Mouse (Mus musculus) kidney, postnatal 36 days (tissue): Measurements from ENCODE around the gene Rmdn2.

Experiments
- DNase-seq, 2 experiments: peaks; one replicate each; pipeline ENCODE4 v3.0.0; 2021 to 2022; ENCODE audit warnings: mixed read lengths in 2 of 2

The Rmdn2 gene

GRCm38 (mm10) chr17:79709718-79710117 lies 98.1 kb downstream of the Rmdn2 start:
- DNase-seq = no peak

GRCm38 (mm10) chr17:79710246-79710842 lies 98.7 kb downstream of the Rmdn2 start:
- peak in 1 of 2 experiments; percentile 48 for DNase-seq

GRCm38 (mm10) chr17:79711944-79712343 lies 100.3 kb downstream of the Rmdn2 start:
- no peak for DNase-seq

- DNase-seq = peak in 1 of 2 experiments; percentile 11
These were observed 100.9 kb downstream of the Rmdn2 start for GRCm38 (mm10) chr17:79712536-79712935.

DNA sequence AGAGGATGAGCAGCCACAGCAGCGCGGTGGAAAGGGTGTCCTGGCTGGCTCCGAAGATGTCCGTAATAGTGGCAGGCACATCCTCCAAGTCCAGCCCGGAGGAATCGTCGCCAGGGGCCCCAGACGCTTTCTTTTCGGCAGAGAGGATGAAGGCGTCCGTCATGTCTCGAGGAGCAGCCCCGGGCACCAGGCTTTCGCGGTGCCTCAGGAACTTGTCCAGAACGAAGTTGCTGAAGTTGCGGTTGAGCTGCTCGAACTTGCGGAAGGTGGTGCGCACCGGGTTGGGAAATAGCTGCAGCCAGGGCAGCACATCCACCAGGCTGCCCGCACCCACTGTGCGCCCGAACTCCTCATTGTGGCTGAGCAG lies 101.6 kb downstream of the Rmdn2 start:
- no peak for DNase-seq

DNA sequence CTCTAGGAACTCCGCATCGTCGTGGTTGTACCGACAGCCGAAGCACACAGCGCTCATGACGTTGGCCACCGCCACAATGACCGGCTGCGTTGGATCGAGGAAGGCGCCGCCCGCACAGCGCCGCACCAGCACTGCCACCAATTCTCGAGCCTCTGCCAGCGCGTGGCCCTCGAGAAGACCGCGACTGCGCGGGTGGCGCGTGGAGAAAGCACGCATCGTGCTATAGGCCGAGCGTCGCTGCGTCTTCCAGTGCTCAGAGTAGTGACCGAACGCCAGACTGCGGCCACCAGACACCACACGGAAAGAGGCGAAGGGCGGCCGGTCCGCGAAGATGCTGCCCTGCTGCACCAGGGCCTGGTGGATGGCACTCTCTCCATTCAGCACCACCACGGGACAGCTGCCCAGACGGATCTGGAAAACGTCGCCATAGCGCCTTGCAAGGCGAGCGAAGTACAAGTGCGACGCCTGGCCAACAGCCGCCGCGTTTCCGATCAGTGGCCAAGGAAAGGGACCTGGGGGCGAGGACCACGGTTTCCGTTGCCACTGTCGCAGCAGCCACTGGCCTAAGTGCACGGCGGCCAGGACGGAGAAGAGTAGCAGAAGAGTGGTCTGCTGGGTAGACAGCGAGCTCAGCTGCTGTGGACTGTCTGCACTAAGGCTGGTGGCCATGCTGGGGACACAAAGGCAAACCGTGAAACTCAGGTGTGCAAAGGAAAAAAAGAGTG lies 102.1 kb downstream of the Rmdn2 start:
- peak in 1 of 2 experiments; percentile 66 for DNase-seq

DNA sequence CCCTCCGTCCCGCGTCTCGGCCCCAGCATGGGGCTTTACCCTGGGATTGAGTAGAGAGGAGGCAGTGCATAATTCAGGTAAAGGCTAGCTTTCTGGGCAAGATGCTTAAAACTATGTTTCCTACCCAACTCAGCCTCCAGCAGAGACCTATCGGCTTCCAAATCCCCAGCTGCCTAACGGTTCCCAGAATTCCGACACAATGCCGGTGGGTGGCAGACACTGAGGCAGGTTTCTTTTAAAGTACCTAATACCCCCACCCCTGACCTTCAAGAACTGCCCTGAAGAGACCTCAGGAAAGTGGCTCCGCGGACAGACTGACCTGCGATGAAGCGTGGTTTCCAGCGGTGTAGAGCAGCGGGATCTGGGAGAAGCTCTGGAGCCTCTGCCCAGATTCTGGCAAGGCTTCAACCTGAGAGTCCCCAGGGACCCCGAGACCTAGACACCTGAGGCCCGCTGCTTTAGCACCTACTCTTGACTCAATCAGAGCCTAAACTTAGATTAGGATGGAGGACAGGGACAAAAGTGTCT lies 102.8 kb downstream of the Rmdn2 start:
- peak in 1 of 2 experiments; percentile 9 for DNase-seq

DNA sequence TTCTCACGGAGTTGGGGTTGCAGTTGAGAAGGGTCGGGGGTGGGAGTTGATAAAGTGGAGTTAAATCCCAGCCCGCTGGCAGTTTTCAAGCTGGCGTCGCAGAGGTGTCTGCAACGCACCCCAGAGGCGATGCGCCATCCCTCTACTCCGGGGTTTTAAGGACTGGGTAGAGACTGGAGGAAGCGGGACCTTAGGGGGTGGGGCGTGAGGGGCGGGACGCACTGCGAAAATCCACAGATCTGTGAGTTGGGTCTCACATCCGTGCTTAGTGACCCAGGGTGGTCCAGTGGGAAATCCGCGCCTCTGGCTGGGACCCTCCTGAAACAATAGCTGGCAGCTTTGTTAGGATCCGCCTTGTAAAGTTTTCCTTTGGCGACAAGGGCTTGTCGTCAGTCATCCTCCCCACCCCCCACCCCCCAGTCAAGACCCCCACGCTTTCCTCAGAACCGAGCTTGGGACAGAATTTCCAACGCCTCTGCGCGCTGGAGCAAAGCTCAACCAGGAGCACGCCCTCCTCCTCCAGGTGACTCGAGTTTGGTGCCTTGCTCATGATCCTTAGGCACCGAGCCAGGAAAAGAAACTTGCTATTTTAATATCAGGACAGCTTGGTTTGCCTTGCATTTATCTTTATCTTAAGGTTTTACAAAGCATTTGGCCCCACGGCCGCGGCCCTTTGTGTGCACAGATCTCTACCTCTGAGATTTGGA lies 103.4 kb downstream of the Rmdn2 start, which contains the start of gene Cyp1b1:
TSS of gene Cyp1b1 (minus strand) at position 131 of the 707 bp plus-strand sequence.
- peak; percentile 49 to 64 for DNase-seq

DNA sequence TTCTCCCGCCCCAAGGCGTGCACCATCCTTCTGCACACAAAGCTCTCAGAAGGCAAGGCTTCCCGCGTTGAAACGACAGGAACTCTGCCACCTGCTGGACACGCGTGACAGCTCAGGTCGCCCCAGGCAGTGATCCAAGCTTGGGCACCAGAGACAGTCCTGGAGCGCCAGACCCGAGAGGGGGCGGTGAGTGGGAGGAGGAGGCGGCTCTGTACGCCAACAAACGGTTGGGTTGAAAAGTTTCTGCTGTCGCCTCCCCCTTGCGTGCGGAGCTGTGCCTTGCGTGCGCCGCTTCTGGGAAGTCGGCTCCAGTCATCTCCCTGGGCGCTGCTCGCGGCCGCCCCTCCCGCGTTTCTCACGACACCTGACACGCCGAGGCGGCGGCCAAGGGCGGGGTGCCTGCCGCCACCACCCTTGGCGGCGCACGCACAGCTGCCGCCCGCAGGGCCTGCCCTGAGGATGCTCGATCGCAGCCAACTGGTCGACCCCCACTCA lies 104.0 kb downstream of the Rmdn2 start:
- peak; percentile 89 to 94 for DNase-seq

DNA sequence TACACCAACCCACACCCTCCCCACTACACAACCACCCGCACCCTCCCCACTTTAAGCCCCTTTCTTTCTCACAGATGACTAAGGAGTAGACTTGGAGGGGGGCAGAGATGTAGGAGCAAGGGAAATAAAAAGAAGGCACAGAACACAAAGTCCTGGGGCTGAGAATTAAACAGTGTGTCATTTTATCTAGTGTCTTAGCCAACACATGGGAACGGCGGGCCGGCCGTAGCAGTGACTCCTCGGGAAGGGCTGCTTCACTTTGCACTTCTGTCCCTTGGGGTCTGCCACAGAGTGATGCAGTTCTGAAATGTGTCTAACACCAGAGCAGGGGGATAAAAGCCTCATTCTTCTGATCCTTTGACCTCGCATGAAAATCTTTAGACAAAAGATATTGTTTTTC lies 109.0 kb downstream of the Rmdn2 start:
- no peak for DNase-seq

DNA sequence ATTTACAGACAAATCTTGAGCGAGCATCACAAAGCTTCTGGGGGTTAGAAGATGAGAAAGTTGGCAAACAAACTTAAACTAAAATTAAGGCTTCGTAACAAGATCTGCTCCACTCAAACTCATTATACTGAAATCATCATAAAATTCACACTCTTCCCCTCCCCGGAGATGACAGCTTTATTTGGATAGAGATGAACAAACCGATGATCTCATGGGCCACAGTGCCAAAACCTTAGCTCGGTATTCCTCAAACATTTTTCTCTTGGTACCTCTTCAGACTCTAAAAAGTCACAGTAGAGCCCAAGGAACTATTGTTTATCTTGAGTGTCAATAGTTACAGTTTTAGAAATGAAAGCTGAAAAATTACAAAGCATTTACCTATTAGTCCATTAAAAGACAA lies 115.0 kb downstream of the Rmdn2 start:
- no peak for DNase-seq

GRCm38 (mm10) chr17:79728053-79728584 lies 116.5 kb downstream of the Rmdn2 start:
- peak in 1 of 2 experiments; percentile 14 for DNase-seq

DNA sequence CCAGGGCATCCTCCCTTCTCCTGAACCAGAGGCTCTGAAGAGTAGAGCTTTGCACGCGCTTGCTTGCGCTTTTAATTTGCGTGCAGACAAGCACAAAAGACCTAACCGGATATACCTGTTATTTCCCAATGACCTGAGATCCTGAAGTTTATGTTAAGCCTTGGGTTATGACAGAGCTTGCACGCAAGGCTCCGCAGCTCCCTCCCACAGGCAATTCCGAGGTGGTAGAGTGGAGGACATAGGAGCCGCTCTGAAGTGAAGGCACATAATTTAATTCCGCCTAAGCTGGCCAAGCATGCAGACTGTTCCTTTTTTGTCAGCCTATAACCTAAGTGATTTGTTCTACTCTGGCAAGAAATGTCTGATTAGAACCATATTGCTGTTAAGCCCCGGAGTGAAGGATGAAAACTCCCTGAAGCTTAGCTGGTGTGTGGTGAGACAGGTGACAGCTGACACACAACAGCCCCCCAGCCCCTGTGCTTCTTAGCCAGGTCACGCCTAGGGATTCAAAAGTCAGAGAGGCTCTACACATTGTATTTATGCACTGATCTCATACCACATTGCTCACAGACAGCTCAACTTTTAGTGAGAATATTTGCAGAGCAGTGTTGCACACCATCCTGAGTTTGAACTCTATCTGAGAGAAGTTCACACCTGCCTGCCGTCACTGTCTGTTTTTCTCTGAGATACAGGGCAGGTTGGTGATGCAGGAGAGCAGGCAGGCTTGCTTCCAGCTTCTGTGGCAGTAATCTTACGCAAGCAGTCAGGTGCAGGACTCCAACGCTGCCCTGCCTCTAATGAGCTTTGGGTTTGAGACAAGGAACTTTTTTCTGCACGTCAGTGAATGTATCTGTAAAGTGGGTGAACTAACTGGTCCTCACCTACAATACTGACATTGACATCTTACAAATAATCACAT lies 117.2 kb downstream of the Rmdn2 start:
- no peak for DNase-seq

GRCm38 (mm10) chr17:79730988-79731387 lies 119.3 kb downstream of the Rmdn2 start:
- DNase-seq = no peak

GRCm38 (mm10) chr17:79733039-79733438 lies 121.4 kb downstream of the Rmdn2 start:
- no peak for DNase-seq

GRCm38 (mm10) chr17:79737598-79737997 lies 125.9 kb downstream of the Rmdn2 start:
- DNase-seq = no peak

- DNase-seq = no peak
These were observed 127.3 kb downstream of the Rmdn2 start for GRCm38 (mm10) chr17:79738847-79739498.

GRCm38 (mm10) chr17:79742635-79743034 lies 131.0 kb downstream of the Rmdn2 start:
- DNase-seq = peak; percentile 21 to 55
